Mouse (Mus musculus): ENCODE measurements around the gene Slc28a1.
"Not testable (repeated sequence)": the region's sequence is repeated elsewhere in the genome, so short reads cannot be mapped to it uniquely, and the experiment has no call there.

Gene Slc28a1

DNA sequence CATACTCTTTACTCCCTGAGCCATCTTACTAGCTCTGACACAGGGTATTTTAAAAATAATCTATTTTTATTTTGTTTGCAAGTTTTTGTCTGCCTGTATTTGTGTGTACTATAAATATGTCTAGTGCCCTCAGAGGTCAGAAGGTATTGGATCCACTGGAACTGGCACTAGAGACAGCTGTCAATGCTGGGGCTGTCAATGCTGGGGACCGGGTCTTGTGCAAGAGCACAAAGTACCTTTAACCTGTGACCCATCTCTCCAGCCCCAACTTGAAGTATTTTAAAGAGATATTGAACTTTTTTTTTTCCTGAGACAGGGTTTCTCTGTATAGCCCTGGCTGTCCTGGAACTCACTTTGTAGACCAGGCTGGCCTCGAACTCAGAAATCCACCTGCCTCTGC is 59.3 kb downstream of the Slc28a1 start:
- DNase-seq = no peak

DNA sequence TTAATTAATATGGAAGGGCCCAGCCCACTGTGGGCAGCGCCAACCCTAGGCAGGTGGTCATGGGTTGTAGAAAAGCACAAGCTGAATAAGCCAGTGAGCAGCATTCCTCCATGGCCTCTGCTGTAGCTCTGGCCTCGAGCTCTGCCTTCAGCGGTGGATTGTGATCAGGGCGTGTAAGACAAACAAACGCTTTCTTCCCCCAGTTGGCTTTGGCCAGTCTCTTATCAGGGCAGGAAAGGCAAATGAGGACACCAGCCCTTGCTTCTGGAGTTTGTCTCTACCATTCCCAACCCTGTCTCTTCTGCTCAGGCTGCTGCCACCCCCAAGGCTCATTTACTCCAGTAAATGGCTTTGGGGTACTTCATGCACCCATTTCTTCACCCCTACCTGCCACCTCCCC is 60.1 kb downstream of the Slc28a1 start:
- no peak for DNase-seq

DNA sequence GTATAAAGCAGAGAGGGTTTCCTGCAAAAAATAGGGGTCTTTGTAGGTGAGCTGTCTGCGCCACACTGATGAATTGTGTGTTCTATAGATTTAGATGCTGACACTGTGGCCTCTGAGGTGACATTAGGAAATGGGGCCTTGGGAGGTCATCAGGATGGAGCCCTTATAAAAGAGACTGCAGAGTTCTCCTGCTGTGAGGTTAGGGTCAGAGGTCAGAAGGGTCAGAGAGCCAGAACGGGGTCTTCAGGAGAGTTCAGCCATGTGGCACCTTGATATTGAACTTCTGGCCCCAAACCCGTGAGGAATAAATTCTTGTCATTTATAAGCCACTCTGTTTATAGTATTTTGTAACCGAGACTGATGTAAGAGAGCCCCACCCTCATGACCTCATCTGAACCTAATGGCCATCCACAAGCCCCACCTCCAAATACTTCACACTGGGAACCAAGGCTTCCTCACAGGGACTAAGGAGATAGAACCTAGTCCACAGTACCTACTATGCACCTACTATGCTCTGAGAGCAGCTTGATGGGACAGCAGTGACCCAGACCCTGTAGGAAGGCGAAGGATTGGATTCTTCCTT is 61.7 kb downstream of the Slc28a1 start:
- no peak for DNase-seq

DNA sequence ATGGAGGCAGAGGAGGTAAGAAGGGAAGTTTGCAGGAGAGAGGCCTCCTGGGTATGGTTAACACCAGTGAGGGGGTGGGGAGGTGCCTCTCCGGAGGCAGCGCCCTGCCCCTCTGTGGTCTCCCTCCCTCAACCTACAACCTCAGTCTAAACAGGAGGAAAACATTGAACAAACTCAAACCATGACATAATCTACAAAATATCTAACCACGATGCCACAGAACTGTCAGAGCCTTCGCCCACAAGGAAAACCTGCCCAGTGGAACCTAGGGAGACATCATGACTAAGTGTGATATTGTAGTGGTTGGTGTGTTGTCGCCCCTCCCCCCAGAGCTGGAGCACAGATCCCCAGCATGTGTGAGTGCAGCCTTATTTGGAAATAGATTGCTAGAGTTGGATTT is 64.9 kb downstream of the Slc28a1 start:
- no peak for DNase-seq

DNA sequence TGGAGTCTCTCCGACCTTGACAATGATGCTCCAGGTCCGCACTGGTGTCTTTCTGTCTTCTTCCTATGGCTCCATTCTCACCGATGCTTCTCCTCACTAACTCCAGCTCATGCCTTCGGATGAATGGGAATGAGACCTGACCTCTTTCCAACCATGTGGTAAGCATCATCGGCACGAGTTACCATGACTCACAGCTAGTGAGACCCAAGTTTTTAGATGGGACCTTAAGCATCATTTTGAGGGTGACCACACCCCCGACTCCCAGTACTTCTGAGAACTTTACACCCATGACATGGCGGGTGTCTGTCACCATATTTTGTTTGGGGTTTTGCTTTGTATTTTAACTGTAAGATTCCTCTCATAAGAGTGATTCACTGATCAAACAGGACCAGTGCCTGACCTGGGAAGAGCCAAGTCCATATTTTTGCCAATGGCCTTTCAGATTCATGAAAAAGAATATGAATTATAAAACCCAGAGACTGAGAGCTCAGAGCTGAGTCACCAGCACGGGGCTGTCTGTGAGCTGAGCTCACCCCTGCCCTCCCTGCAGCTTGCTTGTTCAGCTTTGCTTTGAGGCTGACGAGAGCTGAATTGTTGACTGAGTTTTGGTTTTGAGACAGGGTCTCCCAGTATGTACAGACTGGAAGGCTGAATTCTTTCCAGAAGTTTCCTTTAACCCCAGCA is 68.0 kb downstream of the Slc28a1 start:
- no peak for DNase-seq

DNA sequence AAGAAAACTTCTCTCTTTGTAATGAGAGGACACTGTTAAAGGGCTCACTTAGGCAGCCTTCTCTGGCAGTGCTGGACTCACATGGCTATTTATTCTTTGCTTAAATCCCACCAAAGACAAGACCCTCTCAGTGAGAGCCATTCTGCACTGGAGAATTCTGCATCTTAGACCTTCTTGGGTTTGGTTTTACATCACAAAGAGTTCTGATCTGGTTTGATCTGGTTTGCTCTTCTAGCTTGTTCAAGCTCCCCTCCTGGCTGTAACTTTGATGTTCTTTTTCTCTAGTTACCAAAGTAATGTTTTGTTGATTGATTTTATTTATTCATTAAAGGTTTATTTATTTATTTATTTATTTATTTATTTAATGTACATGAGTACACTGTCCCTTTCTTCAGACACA is 68.6 kb downstream of the Slc28a1 start:
- no peak for DNase-seq

GRCm38 (mm10) chr7:81184136-81184535 is 69.5 kb downstream of the Slc28a1 start:
- no peak for DNase-seq

DNA sequence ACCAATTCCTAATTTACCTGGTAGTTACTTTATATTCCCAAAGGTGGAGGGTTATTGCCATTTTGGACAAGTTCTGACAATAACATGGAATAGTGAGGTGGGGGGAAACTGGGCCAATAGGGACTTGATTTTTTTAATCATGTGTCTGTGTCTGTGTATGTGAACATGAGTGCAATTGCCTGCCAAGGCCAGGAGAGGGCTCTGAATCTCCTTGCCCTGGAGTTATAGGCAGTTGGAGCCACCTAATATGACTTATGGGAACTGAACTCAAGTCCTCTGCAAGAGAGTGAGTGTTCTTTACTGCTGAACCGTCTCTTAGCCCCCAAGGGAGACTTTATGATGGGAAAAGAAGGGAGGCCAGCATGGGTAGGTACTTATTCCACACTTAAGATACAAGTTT is 70.1 kb downstream of the Slc28a1 start:
- DNase-seq = no peak

- DNase-seq = not testable (repeated sequence)
These were observed 71.4 kb downstream of the Slc28a1 start for GRCm38 (mm10) chr7:81186036-81186435.

GRCm38 (mm10) chr7:81189180-81189579 is 74.6 kb downstream of the Slc28a1 start:
- no peak for DNase-seq

GRCm38 (mm10) chr7:81195509-81195908 is 80.9 kb downstream of the Slc28a1 start:
- no peak for DNase-seq

GRCm38 (mm10) chr7:81196796-81197195 is 82.2 kb downstream of the Slc28a1 start:
- DNase-seq = no peak

- no peak for DNase-seq
These were observed 83.9 kb downstream of the Slc28a1 start for GRCm38 (mm10) chr7:81198538-81198937.

- no peak for DNase-seq
These were observed 84.5 kb downstream of the Slc28a1 start for GRCm38 (mm10) chr7:81199109-81199508.

DNA sequence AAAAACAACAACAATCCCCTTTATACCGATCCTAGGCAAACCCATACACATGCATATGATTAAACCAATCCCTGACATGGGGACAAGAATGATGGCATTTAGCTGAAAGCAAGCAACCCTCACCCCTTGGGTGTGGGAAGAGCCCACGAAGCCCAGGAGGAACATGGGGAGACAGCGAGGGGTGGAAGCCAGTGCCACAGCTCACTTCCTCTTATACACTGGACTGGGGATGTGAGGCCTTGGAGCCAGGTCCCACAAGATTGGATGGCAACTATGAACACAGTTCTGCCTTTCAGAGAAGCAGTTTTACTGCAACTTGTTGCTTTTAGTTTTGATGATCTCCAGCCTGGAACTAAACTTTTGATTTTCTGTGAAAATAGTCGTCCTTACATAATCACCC is 85.2 kb downstream of the Slc28a1 start:
- no peak for DNase-seq

- no peak for DNase-seq
These were observed 87.8 kb downstream of the Slc28a1 start for GRCm38 (mm10) chr7:81202389-81202788.

DNA sequence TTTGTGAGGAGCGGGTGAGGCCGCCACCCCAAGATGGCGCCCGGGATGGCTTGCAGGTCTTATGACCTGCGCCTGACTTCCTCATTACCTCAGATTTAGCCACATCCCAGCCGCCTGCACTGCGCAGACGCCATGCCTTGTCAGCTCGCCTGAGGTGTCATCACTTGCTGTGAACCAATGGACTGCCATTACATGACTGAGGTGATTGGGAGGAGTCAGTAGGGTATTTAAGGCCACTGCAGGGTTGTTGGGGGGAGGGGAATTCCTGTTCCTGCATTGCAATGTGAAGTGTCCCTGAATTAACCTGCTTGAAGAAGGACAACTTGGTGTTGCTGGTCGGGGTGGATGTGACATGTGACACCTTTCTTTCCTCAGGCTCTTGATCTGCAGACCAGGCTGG is 89.0 kb downstream of the Slc28a1 start:
- not testable (repeated sequence) for DNase-seq

GRCm38 (mm10) chr7:81208944-81209343 is 94.3 kb downstream of the Slc28a1 start:
- DNase-seq = peak; percentile 55

GRCm38 (mm10) chr7:81209979-81210685 is 95.5 kb downstream of the Slc28a1 start:
- no peak for DNase-seq

DNA sequence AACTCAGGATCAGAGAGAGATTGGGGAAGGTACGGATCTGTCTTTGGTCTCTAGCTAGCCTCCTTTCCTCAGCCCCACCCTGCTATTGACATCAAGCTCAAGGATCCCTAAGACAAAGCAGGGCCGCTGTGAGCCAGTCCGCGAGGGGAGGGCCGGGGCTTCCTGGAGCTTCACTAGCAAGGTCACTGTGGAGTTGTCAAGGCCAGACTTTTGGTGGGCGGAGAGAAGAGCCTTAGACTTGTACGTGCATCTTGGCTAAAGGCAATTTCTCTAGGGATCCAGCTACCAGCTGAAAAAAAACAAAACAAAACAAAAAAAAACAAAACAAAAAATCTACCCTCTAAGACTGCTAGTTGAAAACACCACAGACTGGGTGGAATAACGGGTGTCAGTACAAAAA is 97.2 kb downstream of the Slc28a1 start:
- DNase-seq = no peak

GRCm38 (mm10) chr7:81212261-81212681 is 97.7 kb downstream of the Slc28a1 start:
- DNase-seq = peak; percentile 6

DNA sequence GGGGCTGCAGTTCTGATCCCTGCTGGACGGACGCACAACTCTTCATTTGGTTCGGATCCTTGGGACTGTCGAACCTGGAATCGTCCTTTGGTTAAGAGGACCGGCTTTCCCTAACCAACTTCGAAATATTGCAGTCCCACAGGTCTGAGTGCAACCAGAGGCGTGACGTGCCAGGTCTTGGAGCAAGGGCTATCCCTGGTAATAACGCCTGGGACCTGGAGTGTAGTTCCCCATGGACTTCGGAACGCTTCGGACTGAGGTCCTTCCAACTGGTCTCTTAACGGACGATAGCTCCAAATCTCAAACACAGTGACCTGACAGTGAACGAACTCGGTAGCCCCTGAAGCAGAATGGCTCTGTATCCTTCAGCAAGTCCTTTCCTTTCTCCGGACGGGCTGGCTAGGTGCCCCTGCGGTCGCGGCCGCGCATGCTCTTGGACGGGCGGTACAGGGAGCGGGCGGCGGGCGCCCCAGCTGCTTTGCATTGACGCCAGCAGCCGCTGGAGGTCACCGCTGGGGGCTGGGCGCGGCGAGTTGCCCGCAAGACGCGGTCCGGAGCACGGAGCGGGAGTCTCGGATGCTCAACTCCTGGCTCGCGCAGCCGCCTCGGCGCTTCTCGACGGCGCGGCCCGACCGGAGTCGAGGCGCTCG is 98.2 kb downstream of the Slc28a1 start:
- peak; percentile 72 for DNase-seq

DNA sequence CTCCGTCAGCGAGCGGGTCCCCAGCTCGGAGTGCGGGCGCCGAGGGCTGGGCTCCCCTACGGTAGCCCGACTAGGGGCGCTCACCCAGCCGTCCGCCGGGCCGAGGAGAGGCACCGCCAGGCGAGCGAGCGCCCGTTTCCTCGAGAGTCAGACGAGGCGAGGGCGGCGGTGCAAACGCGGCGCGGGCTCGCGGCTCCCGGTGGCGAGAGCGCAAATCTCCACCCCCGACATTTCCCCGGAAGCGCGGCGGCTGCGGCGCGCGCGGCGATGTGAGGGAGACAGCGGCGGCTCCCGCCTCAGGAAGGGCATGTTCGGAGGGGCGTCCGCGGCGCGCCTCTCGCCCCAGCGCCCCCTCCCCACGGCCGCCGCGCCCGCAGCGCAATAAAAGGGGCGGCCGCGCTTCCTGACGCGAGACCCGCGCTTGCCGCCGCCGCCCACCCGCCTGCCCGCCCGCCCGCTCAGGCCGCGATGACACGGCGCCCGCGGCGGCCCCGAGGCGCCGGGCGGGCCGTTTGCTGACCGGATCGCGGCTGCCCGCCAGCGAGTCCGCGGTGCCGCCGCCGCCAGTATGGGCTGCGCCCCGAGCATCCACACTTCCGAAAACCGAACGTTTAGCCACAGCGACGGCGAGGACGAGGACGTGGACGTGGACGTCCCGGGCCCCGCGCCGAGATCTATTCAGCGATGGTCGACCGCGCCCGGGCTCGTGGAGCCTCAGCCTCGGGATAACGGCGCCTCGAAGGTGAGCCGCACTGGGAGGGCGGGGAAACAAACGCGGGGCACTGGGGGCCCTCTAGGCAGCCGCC is 99.0 kb downstream of the Slc28a1 start, which contains the start of gene Pde8a:
TSS of gene Pde8a (plus strand) at position 250 of the 806 bp plus-strand sequence.
- peak; percentile 5 for DNase-seq
